Mouse (Mus musculus): ENCODE results near the gene Ccl28. TPM values are rescaled to one million over a fixed set of nuclear protein-coding genes. Genes with fewer than 3 reads are reported as not detected.

Gene Ccl28
- total and polyA plus RNA-seq, 2 experiments from 2014 or later = 0.05 TPM; not detected in 1

DNA sequence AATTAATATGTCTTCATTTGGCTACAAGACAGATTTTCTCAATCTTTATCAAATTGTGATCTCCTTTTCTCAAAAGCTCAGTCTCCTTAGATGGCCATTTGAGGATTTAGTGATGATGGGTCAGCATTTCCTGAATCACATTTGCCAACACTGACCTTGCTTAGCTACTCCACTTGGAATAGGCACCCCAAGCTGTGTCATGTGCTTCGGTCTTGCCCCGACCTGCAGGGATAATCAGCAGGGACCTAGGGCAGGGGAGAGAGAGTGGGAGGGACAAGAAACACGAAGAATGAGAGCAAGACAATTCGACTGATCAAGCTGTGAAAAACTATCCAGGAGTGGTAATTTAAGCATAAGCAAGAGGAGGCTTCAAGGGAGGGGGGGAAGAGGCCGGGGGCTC is 21.1 kb downstream of the Ccl28 start:
- Histone ChIP-seq H3K4me3 (ENCODE audit: low read depth, low read length) (no peak overlapping the region), H3K9ac (replicated peaks; ENCODE audit: low read depth, low read length) (no peak overlapping the region), H3K27ac (ENCODE audit: low read depth) (no peak overlapping the region), H3K9me3 (replicated peaks; ENCODE audit: control insufficient read depth, low read length) (no peaks in the 10 kb centered on the region), H3K36me3 (replicated peaks; ENCODE audit: control insufficient read depth, insufficient read depth, low read length) (no peaks in the 10 kb centered on the region), H3K4me2 (ENCODE audit: low read depth, low read length) (no peak overlapping the region), H3K27me3 (ENCODE audit: control insufficient read depth, insufficient read depth, low read length) (no peaks in the 10 kb centered on the region), H3K4me1 (ENCODE audit: control insufficient read depth, insufficient read depth) (no peaks in the 10 kb centered on the region)
- no peak for DNase-seq (ENCODE audit: low spot score)
- no peak for TF ChIP-seq CTCF (IDR thresholded peaks at IDR 0.05; ENCODE audit: low read depth)
- no peak for TF ChIP-seq EP300 (IDR thresholded peaks at IDR 0.05; ENCODE audit: low read depth)
- WGBS = 57% methylated on average over 5 of the region's 5 CpGs
- ATAC-seq (ENCODE audit: insufficient read depth, low read depth) = no peak

DNA sequence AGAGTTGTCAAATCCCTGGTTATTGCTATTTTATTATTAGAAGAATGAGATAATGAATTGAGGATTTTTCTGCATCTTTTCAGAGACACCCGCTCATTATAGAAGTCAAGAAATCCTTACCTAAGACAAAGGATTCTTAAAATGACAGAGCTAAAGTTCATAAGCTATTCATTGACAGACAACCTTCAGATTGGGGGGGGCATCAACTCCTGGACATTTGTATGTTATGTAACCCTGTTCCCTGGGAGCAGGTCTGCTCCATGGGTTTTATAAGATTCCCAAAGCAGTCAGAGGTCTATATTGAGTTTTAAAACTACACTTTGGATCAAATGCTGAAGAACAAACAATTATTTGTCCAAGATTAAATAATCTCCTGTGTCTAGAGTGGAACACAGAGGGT is 22.9 kb downstream of the Ccl28 start:
- Histone ChIP-seq H3K9ac (replicated peaks; ENCODE audit: low read depth, low read length) (no peak overlapping the region), H3K4me1 (ENCODE audit: control insufficient read depth, insufficient read depth) (no peaks in the 10 kb centered on the region), H3K27ac (ENCODE audit: low read depth) (no peak overlapping the region), H3K4me3 (ENCODE audit: low read depth, low read length) (no peak overlapping the region), H3K36me3 (replicated peaks; ENCODE audit: control insufficient read depth, insufficient read depth, low read length) (no peaks in the 10 kb centered on the region), H3K27me3 (ENCODE audit: control insufficient read depth, insufficient read depth, low read length) (no peaks in the 10 kb centered on the region), H3K9me3 (replicated peaks; ENCODE audit: control insufficient read depth, low read length) (no peaks in the 10 kb centered on the region), H3K4me2 (ENCODE audit: low read depth, low read length) (no peak overlapping the region)
- TF ChIP-seq EP300 (IDR thresholded peaks at IDR 0.05; ENCODE audit: low read depth) = no peak
- TF ChIP-seq CTCF (IDR thresholded peaks at IDR 0.05; ENCODE audit: low read depth) = no peak
- DNase-seq (ENCODE audit: low spot score) (no peak), ATAC-seq (ENCODE audit: insufficient read depth, low read depth) (no peak)
- 83% methylated on average over 1 of the region's 1 CpGs for WGBS

DNA sequence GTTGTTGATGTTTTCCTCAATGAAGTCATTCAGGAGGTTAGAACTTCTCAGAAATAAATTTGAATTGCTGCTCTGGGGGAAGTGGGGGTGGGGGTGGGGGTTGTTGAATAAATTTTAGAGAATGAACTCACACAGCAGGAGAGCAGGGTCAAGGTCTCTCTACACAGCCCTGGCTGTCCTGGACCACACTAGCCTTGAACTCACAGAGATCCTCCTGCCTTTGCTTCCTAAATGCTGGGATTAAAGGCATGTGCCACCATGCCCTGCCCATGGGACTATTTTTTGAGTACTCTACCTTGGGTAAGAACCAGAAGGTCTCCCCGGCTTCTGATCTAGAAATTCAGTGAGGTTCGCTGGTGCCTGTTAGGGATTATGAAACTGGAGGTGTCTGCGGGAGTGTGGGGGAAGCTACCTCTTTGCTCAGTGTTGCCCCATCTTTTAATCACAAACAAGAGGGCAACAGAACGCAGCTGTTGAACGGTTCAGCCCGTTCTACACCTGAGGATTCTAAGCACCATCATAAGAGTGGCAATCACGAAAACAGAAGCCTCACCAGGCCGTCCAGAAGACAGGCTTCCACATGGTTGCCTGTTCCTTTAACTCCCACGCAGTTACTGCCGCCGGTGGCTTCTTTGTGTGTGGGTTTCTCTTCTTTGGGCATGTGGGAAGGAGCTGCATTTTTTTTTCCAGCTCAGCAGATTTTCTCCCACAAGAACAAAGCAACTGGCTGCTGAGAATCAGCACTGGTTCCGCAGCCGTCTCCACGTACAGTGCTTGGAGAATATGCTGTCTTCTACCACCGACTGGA is 25.5 kb downstream of the Ccl28 start:
- Histone ChIP-seq H3K4me2 (ENCODE audit: low read depth, low read length) (no peak overlapping the region), H3K27me3 (ENCODE audit: control insufficient read depth, insufficient read depth, low read length) (no peaks in the 10 kb centered on the region), H3K36me3 (replicated peaks; ENCODE audit: control insufficient read depth, insufficient read depth, low read length) (no peaks in the 10 kb centered on the region), H3K4me1 (ENCODE audit: control insufficient read depth, insufficient read depth) (no peaks in the 10 kb centered on the region), H3K27ac (ENCODE audit: low read depth) (no peak overlapping the region), H3K9ac (replicated peaks; ENCODE audit: low read depth, low read length) (no peak overlapping the region), H3K9me3 (replicated peaks; ENCODE audit: control insufficient read depth, low read length) (no peaks in the 10 kb centered on the region), H3K4me3 (ENCODE audit: low read depth, low read length) (no peak overlapping the region)
- ATAC-seq (ENCODE audit: insufficient read depth, low read depth) = no peak
- no peak for TF ChIP-seq EP300 (IDR thresholded peaks at IDR 0.05; ENCODE audit: low read depth)
- TF ChIP-seq CTCF (IDR thresholded peaks at IDR 0.05; ENCODE audit: low read depth) = no peak
- 48% methylated on average over 15 of the region's 15 CpGs for WGBS
- no peak for DNase-seq (ENCODE audit: low spot score)

DNA sequence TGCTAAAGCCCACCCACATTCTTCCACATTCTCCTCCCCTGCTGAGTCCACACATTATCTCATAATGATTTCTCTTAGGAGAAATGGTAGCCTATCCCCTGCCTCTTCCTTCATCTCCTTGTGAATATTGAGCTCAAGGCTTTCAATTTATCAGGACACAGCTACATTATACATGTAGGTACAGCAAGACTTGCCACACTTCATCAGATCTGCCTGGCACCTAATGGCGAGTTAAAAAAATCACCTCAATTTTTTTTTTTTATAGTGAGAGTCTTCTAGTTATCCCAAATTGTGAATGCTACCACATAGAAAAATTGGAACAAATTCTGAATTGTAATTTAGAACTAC is 26.1 kb downstream of the Ccl28 start:
- TF ChIP-seq CTCF (IDR thresholded peaks at IDR 0.05; ENCODE audit: low read depth) (no peak), EP300 (IDR thresholded peaks at IDR 0.05; ENCODE audit: low read depth) (no peak)
- 60% methylated on average over 1 of the region's 1 CpGs for WGBS
- ATAC-seq (ENCODE audit: insufficient read depth, low read depth) (no peak), DNase-seq (ENCODE audit: low spot score) (no peak)
- Histone ChIP-seq H3K4me1 (ENCODE audit: control insufficient read depth, insufficient read depth) (no peaks in the 10 kb centered on the region), H3K4me3 (ENCODE audit: low read depth, low read length) (no peak overlapping the region), H3K27ac (ENCODE audit: low read depth) (no peak overlapping the region), H3K9ac (replicated peaks; ENCODE audit: low read depth, low read length) (no peak overlapping the region), H3K4me2 (ENCODE audit: low read depth, low read length) (no peak overlapping the region), H3K9me3 (replicated peaks; ENCODE audit: control insufficient read depth, low read length) (no peaks in the 10 kb centered on the region), H3K36me3 (replicated peaks; ENCODE audit: control insufficient read depth, insufficient read depth, low read length) (no peaks in the 10 kb centered on the region), H3K27me3 (ENCODE audit: control insufficient read depth, insufficient read depth, low read length) (no peaks in the 10 kb centered on the region)

- DNase-seq (ENCODE audit: low spot score) = no peak
- Histone ChIP-seq H3K27ac (ENCODE audit: low read depth) (no peak overlapping the region), H3K4me1 (ENCODE audit: control insufficient read depth, insufficient read depth) (no peaks in the 10 kb centered on the region), H3K9ac (replicated peaks; ENCODE audit: low read depth, low read length) (no peak overlapping the region), H3K36me3 (replicated peaks; ENCODE audit: control insufficient read depth, insufficient read depth, low read length) (no peaks in the 10 kb centered on the region), H3K4me3 (ENCODE audit: low read depth, low read length) (no peak overlapping the region), H3K27me3 (ENCODE audit: control insufficient read depth, insufficient read depth, low read length) (no peaks in the 10 kb centered on the region), H3K9me3 (replicated peaks; ENCODE audit: control insufficient read depth, low read length) (no peaks in the 10 kb centered on the region), H3K4me2 (ENCODE audit: low read depth, low read length) (no peak overlapping the region)
- no peak for TF ChIP-seq EP300 (IDR thresholded peaks at IDR 0.05; ENCODE audit: low read depth)
- no peak for TF ChIP-seq CTCF (IDR thresholded peaks at IDR 0.05; ENCODE audit: low read depth)
- no peak for ATAC-seq (ENCODE audit: insufficient read depth, low read depth)
- WGBS = 70% methylated on average over 2 of the region's 2 CpGs
These were observed 31.1 kb downstream of the Ccl28 start for GRCm38 (mm10) chr13:119654734-119655133.

DNA sequence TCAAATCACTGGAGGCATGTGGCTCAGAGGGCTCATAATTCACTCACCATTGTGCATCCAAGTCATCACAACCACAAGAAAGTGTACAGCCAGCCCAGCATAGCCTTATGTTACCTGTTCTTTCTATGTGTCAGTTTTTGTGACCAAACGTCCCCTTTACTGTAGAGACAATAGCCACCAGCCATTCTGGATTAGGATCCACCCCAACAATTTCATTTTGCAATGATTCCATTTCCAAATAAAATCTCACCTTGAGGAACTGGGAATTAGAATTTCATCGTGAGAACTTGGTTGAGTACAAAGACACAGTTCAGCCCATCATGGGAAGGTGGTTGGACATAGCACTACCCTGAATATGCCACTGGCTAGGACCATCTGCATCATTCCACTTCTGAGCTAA is 32.6 kb downstream of the Ccl28 start:
- Histone ChIP-seq H3K4me2 (ENCODE audit: low read depth, low read length) (no peak overlapping the region), H3K9ac (replicated peaks; ENCODE audit: low read depth, low read length) (no peak overlapping the region), H3K36me3 (replicated peaks; ENCODE audit: control insufficient read depth, insufficient read depth, low read length) (no peaks in the 10 kb centered on the region), H3K4me1 (ENCODE audit: control insufficient read depth, insufficient read depth) (no peaks in the 10 kb centered on the region), H3K4me3 (ENCODE audit: low read depth, low read length) (no peak overlapping the region), H3K27me3 (ENCODE audit: control insufficient read depth, insufficient read depth, low read length) (no peaks in the 10 kb centered on the region), H3K27ac (ENCODE audit: low read depth) (no peak overlapping the region), H3K9me3 (replicated peaks; ENCODE audit: control insufficient read depth, low read length) (no peaks in the 10 kb centered on the region)
- ATAC-seq (ENCODE audit: insufficient read depth, low read depth) (no peak), DNase-seq (ENCODE audit: low spot score) (no peak)
- no peak for TF ChIP-seq EP300 (IDR thresholded peaks at IDR 0.05; ENCODE audit: low read depth)
- TF ChIP-seq CTCF (IDR thresholded peaks at IDR 0.05; ENCODE audit: low read depth) = no peak
- 67% methylated on average over 2 of the region's 2 CpGs for WGBS

All from heart, postnatal 0 days (tissue).